Comparison of ENCODE assay signal across 8 mouse cellular contexts in genomic region chr5:30270571-30271190, GRCm38 (mm10). TPM values are rescaled to one million over a fixed set of nuclear protein-coding genes. Genes with fewer than 3 reads are reported as not detected.
A peak's percentile ranks its signal among the peaks of the same experiment; 100 is the strongest.
DNase-seq lines count a peak whose midpoint lies in the region; ATAC-seq and TF ChIP-seq lines count a peak whose summit lies in the region.

No protein-coding gene starts in this region.

- H3K9me3 ChIP-seq in hindbrain, embryonic 11.5 days (ENCODE audit: control insufficient read depth, low read length) = no peaks in the 10 kb centered on the region
- H3K9me3 ChIP-seq in kidney, embryonic 16.5 days (ENCODE audit: low read length) = no peaks in the 10 kb centered on the region

- no peak for ATAC-seq in hindbrain, embryonic 11.5 days (ENCODE audit: low FRiP score)
- no peak for ATAC-seq in kidney, embryonic 16.5 days (ENCODE audit: low FRiP score, low TSS enrichment)

- no peak overlapping the region for H3K4me2 ChIP-seq in hindbrain, embryonic 11.5 days (replicated peaks; ENCODE audit: low read depth, low read length)
- H3K4me2 ChIP-seq in kidney, embryonic 16.5 days (replicated peaks; ENCODE audit: low read depth, low read length) = no peak overlapping the region

- no peaks in the 10 kb centered on the region for H3K27me3 ChIP-seq in kidney, adult 2 months (replicated peaks; ENCODE audit: control insufficient read depth, insufficient read depth, low read length)
- no peaks in the 10 kb centered on the region for H3K27me3 ChIP-seq in hindbrain, embryonic 11.5 days (ENCODE audit: control insufficient read depth, insufficient read depth, low read length)
- no peaks in the 10 kb centered on the region for H3K27me3 ChIP-seq in kidney, embryonic 16.5 days (ENCODE audit: insufficient read depth, low read length)

- H3K4me1 ChIP-seq in kidney, adult 2 months (ENCODE audit: control insufficient read depth, insufficient read depth, low read length) = no peaks in the 10 kb centered on the region
- peaks cover 9% of the 10 kb centered on the region; the same call in 1 of the 2 replicates for H3K4me1 ChIP-seq in olfactory bulb, adult 2 months (ENCODE audit: control insufficient read depth, insufficient read depth, low read length)
- no peaks in the 10 kb centered on the region for H3K4me1 ChIP-seq in hindbrain, embryonic 11.5 days (replicated peaks; ENCODE audit: control insufficient read depth, insufficient read depth, low read length)
- no peaks in the 10 kb centered on the region for H3K4me1 ChIP-seq in kidney, embryonic 16.5 days (ENCODE audit: insufficient read depth, low read length)

- TF ChIP-seq POLR2A in kidney, adult 2 months (IDR thresholded peaks at IDR 0.05; ENCODE audit: low read depth, low read length) = no peak
- TF ChIP-seq POLR2A in olfactory bulb, adult 2 months (IDR thresholded peaks at IDR 0.05; ENCODE audit: insufficient read depth, low read depth, low read length) = no peak

- peaks cover 2% of the 10 kb centered on the region; the same call in 1 of the 2 replicates for H3K36me3 ChIP-seq in kidney, adult 2 months (ENCODE audit: control insufficient read depth, insufficient read depth, low read length)
- no peaks in the 10 kb centered on the region for H3K36me3 ChIP-seq in hindbrain, embryonic 11.5 days (ENCODE audit: control insufficient read depth, insufficient read depth, low read length)
- H3K36me3 ChIP-seq in kidney, embryonic 16.5 days (ENCODE audit: insufficient read depth, low read length) = peaks cover 13% of the 10 kb centered on the region

- no peak overlapping the region for H3K9ac ChIP-seq in hindbrain, embryonic 11.5 days (ENCODE audit: low read depth, low read length)
- H3K9ac ChIP-seq in kidney, embryonic 16.5 days (replicated peaks; ENCODE audit: low read length) = no peak overlapping the region

- peak; percentile 25 for DNase-seq in kidney, adult 2 months
- no peak for DNase-seq in kidney, adult 8-10 months
- DNase-seq in frontal cortex, postnatal 10 days (ENCODE audit: low spot score in 2 of 2) = peak; percentile 53 to 54
- peak; percentile 74 for DNase-seq in layer of hippocampus, adult 11-12 months (ENCODE audit: low spot score)
- no peak for DNase-seq in thymus, postnatal 0 days (ENCODE audit: low spot score)
- DNase-seq in hindbrain, embryonic 11.5 days (ENCODE audit: low spot score) = no peak

- 71% methylated on average over 11 of the region's 11 CpGs for WGBS in kidney, adult 2 months
- WGBS in olfactory bulb, adult 2 months = 20% methylated on average over 11 of the region's 11 CpGs
- 83% methylated on average over 11 of the region's 11 CpGs for WGBS in hindbrain, embryonic 11.5 days
- WGBS in kidney, embryonic 16.5 days = 70% methylated on average over 11 of the region's 11 CpGs

- H3K27ac ChIP-seq in kidney, adult 2 months (ENCODE audit: insufficient read depth, low read depth, low read length) = no peak overlapping the region
- peak overlapping the region; percentile 46; the same call in 1 of the 2 replicates for H3K27ac ChIP-seq in olfactory bulb, adult 2 months (ENCODE audit: insufficient read depth, low read depth, low read length)
- H3K27ac ChIP-seq in hindbrain, embryonic 11.5 days (ENCODE audit: low read depth, low read length) = no peak overlapping the region
- H3K27ac ChIP-seq in kidney, embryonic 16.5 days (ENCODE audit: low read length) = no peak overlapping the region

- H3K4me3 ChIP-seq in kidney, adult 2 months (ENCODE audit: insufficient read depth, low read depth, low read length) = no peak overlapping the region
- H3K4me3 ChIP-seq in olfactory bulb, adult 2 months (ENCODE audit: insufficient read depth, low read depth, low read length) = no peak overlapping the region
- no peak overlapping the region for H3K4me3 ChIP-seq in hindbrain, embryonic 11.5 days (ENCODE audit: low read depth, low read length)
- H3K4me3 ChIP-seq in kidney, embryonic 16.5 days (ENCODE audit: low read length) = no peak overlapping the region

- no peak for TF ChIP-seq CTCF in kidney, adult 2 months (conservative IDR thresholded peaks at IDR 0.05; ENCODE audit: insufficient read depth, insufficient read length, low read depth, low read length)
- TF ChIP-seq CTCF in olfactory bulb, adult 2 months (IDR thresholded peaks at IDR 0.05; ENCODE audit: insufficient read depth, low read depth, low read length) = no peak

RNA-seq across cellular contexts. Expression of gene Drc1, which starts 10.5 kb away (rescaled TPM):
- 0.08 and 0.28 TPM in 2 replicates for polyA plus RNA-seq in kidney, adult 2 months (2012; rRNA removed)
- polyA plus RNA-seq in olfactory bulb, adult 2 months (2012; ENCODE audit: insufficient read depth, insufficient read length, low replicate concordance, missing spikeins) = not detected in 2 replicates
- polyA plus RNA-seq in thymus, postnatal 0 days (2015; fragmentation: Nextera tagmentation; extraction: Ambion mirVana) = 10.5 and 10.8 TPM in 2 replicates
- 1.4 and 2.9 TPM in 2 replicates for polyA plus RNA-seq in hindbrain, embryonic 11.5 days (2014; fragmentation: Nextera tagmentation; extraction: Ambion mirVana)
- polyA plus RNA-seq in kidney, embryonic 16.5 days (2015; fragmentation: Nextera tagmentation; extraction: Ambion mirVana) = 0.16 and 0.49 TPM in 2 replicates

RNA-seq across cellular contexts. Expression of gene Selenoi, which starts 38.3 kb away (rescaled TPM):
- 18.2 and 20.0 TPM in 2 replicates for polyA plus RNA-seq in kidney, adult 2 months (2012; rRNA removed)
- polyA plus RNA-seq in olfactory bulb, adult 2 months (2012; ENCODE audit: insufficient read depth, insufficient read length, low replicate concordance, missing spikeins) = not detected in 2 replicates
- 12.7 and 13.3 TPM in 2 replicates for polyA plus RNA-seq in thymus, postnatal 0 days (2015; fragmentation: Nextera tagmentation; extraction: Ambion mirVana)
- 24.0 and 25.4 TPM in 2 replicates for polyA plus RNA-seq in hindbrain, embryonic 11.5 days (2014; fragmentation: Nextera tagmentation; extraction: Ambion mirVana)
- polyA plus RNA-seq in kidney, embryonic 16.5 days (2015; fragmentation: Nextera tagmentation; extraction: Ambion mirVana) = 14.5 and 18.2 TPM in 2 replicates

Comparison
In these comparisons a context has a peak if more than half of its experiments do, and no peak if none do; other contexts are left out.
1. DNase-seq: peak in kidney, adult 2 months (single experiment), frontal cortex, postnatal 10 days (2 of 2) and layer of hippocampus, adult 11-12 months (single experiment); none in kidney, adult 8-10 months (0 of 2), thymus, postnatal 0 days (single experiment) and hindbrain, embryonic 11.5 days (single experiment).